Mouse (Mus musculus): Measurements from ENCODE around the gene Syce1l. TPM values are rescaled to one million over a fixed set of nuclear protein-coding genes. Genes with fewer than 3 reads are reported as not detected.

Gene Syce1l
- total and polyA plus RNA-seq, 3 experiments = 0.94 to 1.9 (median 1.4) TPM

- Histone ChIP-seq H3K79me2 (replicated peaks; ENCODE audit: control insufficient read depth, extremely low read depth, insufficient read depth, poor library complexity, severe bottlenecking) (peaks cover 22% of the 10 kb centered on the region), H3K27ac (ENCODE audit: insufficient read depth, low read depth) (no peak overlapping the region), H3K9ac (ENCODE audit: insufficient read depth, low read depth) (no peak overlapping the region; the same call in 1 of the 2 replicates), H3K36me3 (replicated peaks in 1 of 2; ENCODE audit: control insufficient read depth in 1 of 2, insufficient read depth in 1 of 2, low read length in 1 of 2) (peaks cover 15 to 21% of the 10 kb centered on the region in 2 experiments), H3K9me3 (replicated peaks; ENCODE audit: low read length) (no peaks in the 10 kb centered on the region), H3K4me3 (replicated peaks in 1 of 3; ENCODE audit: low read depth in 2 of 3, low read length in 2 of 3, poor library complexity in 1 of 3) (peak overlapping the region; percentile 71 to 92 (median 90)), H3K4me2 (ENCODE audit: insufficient read depth, low read depth, poor library complexity, severe bottlenecking) (peak overlapping the region; percentile 73), H3K27me3 (replicated peaks) (peaks cover 21% of the 10 kb centered on the region), H3K4me1 (ENCODE audit: control insufficient read depth in 1 of 2, insufficient read depth in 2 of 2) (peaks cover 5 to 19% of the 10 kb centered on the region in 2 experiments)
- dilution Hi-C loops (cut with MboI; ENCODE audit: extremely low pct_ligation_motif_present, extremely low pct_unique_long_range_greater_than_20kb, low sequenced_read_pairs) = no loop called here
- no peak for TF ChIP-seq IRF4 (IDR thresholded peaks at IDR 0.05; ENCODE audit: low read depth, low read length)
- no peak for TF ChIP-seq POLR2AphosphoS2 (IDR thresholded peaks at IDR 0.05; ENCODE audit: low read depth, low read length)
- TF ChIP-seq MAX (IDR thresholded peaks at IDR 0.05; ENCODE audit: low read length) = no peak
- no peak for TF ChIP-seq CHD2 (IDR thresholded peaks at IDR 0.05; ENCODE audit: low read length)
- no peak for DNase-seq (ENCODE audit: extremely low read depth)
- in situ Hi-C loops (cut with MboI; ENCODE audit: low pct_ligation_motif_present, low pct_unique_long_range_greater_than_20kb, low sequenced_read_pairs) = loop anchor here (10.0 kb wide), 1 partner anchor 1579 kb away; no protein-coding TSS in a partner anchor
Measured at GRCm38 (mm10) chr8:113634161-113634560, 8.9 kb upstream of the Syce1l start.

- in situ Hi-C loops (cut with MboI; ENCODE audit: low pct_ligation_motif_present, low pct_unique_long_range_greater_than_20kb, low sequenced_read_pairs) = loop anchor here (10.0 kb wide), 1 partner anchor 1580 kb away; no protein-coding TSS in a partner anchor
- TF ChIP-seq UBTF (IDR thresholded peaks at IDR 0.05; ENCODE audit: low read depth, low read length) (no peak), HCFC1 (IDR thresholded peaks at IDR 0.05; ENCODE audit: low read depth, low read length) (no peak), E2F4 (IDR thresholded peaks at IDR 0.05; ENCODE audit: insufficient replicate concordance, low read depth, low read length) (no peak), MAX (IDR thresholded peaks at IDR 0.05; ENCODE audit: low read length) (no peak), ZNF384 (IDR thresholded peaks at IDR 0.05; ENCODE audit: low read depth, low read length) (no peak), NRF1 (IDR thresholded peaks at IDR 0.05; ENCODE audit: low read depth, low read length) (0 out of 2 replicates have a peak, but pooled peaks have one; percentile 28), USF2 (conservative IDR thresholded peaks at IDR 0.05; ENCODE audit: low read depth, low read length) (no peak), MXI1 (IDR thresholded peaks at IDR 0.05; ENCODE audit: low read depth, low read length) (0 out of 2 replicates have a peak, but pooled peaks have one; percentile 50), JUN (IDR thresholded peaks at IDR 0.05; ENCODE audit: insufficient read depth, low read depth, low read length) (no peak), ELF1 (IDR thresholded peaks at IDR 0.05; ENCODE audit: low read depth, low read length) (no peak), PAX5 (IDR thresholded peaks at IDR 0.05; ENCODE audit: low read length) (no peak), MYC (IDR thresholded peaks at IDR 0.05; ENCODE audit: low read depth, low read length) (no peak), RCOR1 (conservative IDR thresholded peaks at IDR 0.05; ENCODE audit: low read depth, low read length) (no peak; the same call in 1 of the 2 replicates), CHD1 (IDR thresholded peaks at IDR 0.05; ENCODE audit: low read depth, low read length) (no peak), IRF4 (IDR thresholded peaks at IDR 0.05; ENCODE audit: low read depth, low read length) (0 out of 2 replicates have a peak, but pooled peaks have one; percentile 9), TCF12 (IDR thresholded peaks at IDR 0.05; ENCODE audit: low read depth, low read length) (peak; percentile 42; the same call in 1 of the 2 replicates), SMC3 (IDR thresholded peaks at IDR 0.05; ENCODE audit: low read depth, low read length) (no peak), CTCF (conservative IDR thresholded peaks at IDR 0.05 in 1 of 2, IDR thresholded peaks at IDR 0.05 in 1 of 2; ENCODE audit: low read depth in 2 of 2, low read length in 2 of 2) (no peak), RAD21 (IDR thresholded peaks at IDR 0.05; ENCODE audit: low read depth, low read length) (no peak), ZKSCAN1 (IDR thresholded peaks at IDR 0.05; ENCODE audit: borderline replicate concordance, low read depth, low read length) (no peak), CHD2 (IDR thresholded peaks at IDR 0.05; ENCODE audit: low read length) (peak; percentile 86), USF1 (IDR thresholded peaks at IDR 0.05; ENCODE audit: low read depth, low read length) (no peak), GABPA (IDR thresholded peaks at IDR 0.05; ENCODE audit: insufficient replicate concordance, low read depth, low read length) (no peak), JUND (conservative IDR thresholded peaks at IDR 0.05; ENCODE audit: low read depth, low read length) (no peak), MEF2A (IDR thresholded peaks at IDR 0.05; ENCODE audit: borderline replicate concordance, low read depth, low read length) (no peak), BHLHE40 (IDR thresholded peaks at IDR 0.05; ENCODE audit: low read depth, low read length) (0 out of 2 replicates have a peak, but pooled peaks have one; percentile 1), TBP (conservative IDR thresholded peaks at IDR 0.05; ENCODE audit: low read depth, low read length) (peak; percentile 75), POLR2A (IDR thresholded peaks at IDR 0.05; ENCODE audit: low read depth, low read length) (peak; percentile 69), EP300 (IDR thresholded peaks at IDR 0.05; ENCODE audit: low read length) (no peak)
Measured at GRCm38 (mm10) chr8:113634670-113635591, 8.1 kb upstream of the Syce1l start, which contains the start of gene Mon1b. TSS of gene Mon1b (plus strand) at chr8:113635587.

More at GRCm38 (mm10) chr8:113634670-113635591, 8.1 kb upstream of the Syce1l start, which contains the start of gene Mon1b:
- H3K27me3 ChIP-seq (replicated peaks) = peaks cover 21% of the 10 kb centered on the region
- peaks cover 5 to 27% of the 10 kb centered on the region in 2 experiments for H3K4me1 ChIP-seq (ENCODE audit: control insufficient read depth in 1 of 2, insufficient read depth in 2 of 2)
- H3K9ac ChIP-seq (ENCODE audit: insufficient read depth, low read depth) = peak within 1 kb of the TSS; percentile 94
- H3K4me2 ChIP-seq (ENCODE audit: insufficient read depth, low read depth, poor library complexity, severe bottlenecking) = peak within 1 kb of the TSS; percentile 79
- H3K79me2 ChIP-seq (replicated peaks; ENCODE audit: control insufficient read depth, extremely low read depth, insufficient read depth, poor library complexity, severe bottlenecking) = peaks cover 22% of the 10 kb centered on the region
- no peaks in the 10 kb centered on the region for H3K9me3 ChIP-seq (replicated peaks; ENCODE audit: low read length)
- peak within 1 kb of the TSS; percentile 89 to 92 (median 90) for H3K4me3 ChIP-seq (replicated peaks in 1 of 3; ENCODE audit: low read depth in 2 of 3, low read length in 2 of 3, poor library complexity in 1 of 3)
- dilution Hi-C loops (cut with MboI; ENCODE audit: extremely low pct_ligation_motif_present, extremely low pct_unique_long_range_greater_than_20kb, low sequenced_read_pairs) = no loop called here
- H3K36me3 ChIP-seq (replicated peaks in 1 of 2; ENCODE audit: control insufficient read depth in 1 of 2, insufficient read depth in 1 of 2, low read length in 1 of 2) = peaks cover 23 to 29% of the 10 kb centered on the region in 2 experiments
- peak within 1 kb of the TSS; percentile 78 for H3K27ac ChIP-seq (ENCODE audit: insufficient read depth, low read depth)
- DNase-seq (ENCODE audit: extremely low read depth) = peak; percentile 95

Data from CH12.LX (cell line).